ENCODE assay signal across 8 mouse cellular contexts in the genomic region with DNA sequence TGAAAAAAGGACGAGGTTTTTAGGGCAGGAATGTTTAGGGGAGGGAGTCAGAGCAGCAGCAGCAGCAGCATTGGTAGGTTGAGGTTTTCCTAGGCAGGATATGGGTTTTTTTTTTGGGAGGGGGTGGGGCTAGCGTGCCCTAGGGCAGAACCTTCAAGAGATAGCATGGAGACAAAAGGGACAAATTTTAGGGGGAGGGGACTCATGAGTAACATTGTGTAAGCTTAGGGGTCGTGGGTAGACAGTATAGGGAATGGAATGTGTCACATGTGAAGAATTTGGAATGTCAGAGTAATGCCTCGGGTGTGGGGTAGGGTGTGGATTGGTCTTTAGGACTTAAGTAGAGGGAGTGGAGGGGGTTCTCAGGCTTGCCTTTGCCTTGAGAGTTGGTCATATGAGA. TPM values are rescaled to one million over a fixed set of nuclear protein-coding genes. Genes with fewer than 3 reads are reported as not detected.
DNase-seq lines count a peak whose midpoint lies in the region; ATAC-seq and TF ChIP-seq lines count a peak whose summit lies in the region.

No protein-coding gene starts in this region.

- H3K27me3 ChIP-seq in heart, embryonic 16.5 days (ENCODE audit: control insufficient read depth, insufficient read depth, low read length): no peaks in the 10 kb centered on the region
- H3K27me3 ChIP-seq in ES-Bruce4 (ENCODE audit: control insufficient read depth, insufficient read depth, low read length, poor library complexity, severe bottlenecking): no peaks in the 10 kb centered on the region
- no peaks in the 10 kb centered on the region for H3K27me3 ChIP-seq in forebrain, embryonic 16.5 days (replicated peaks; ENCODE audit: control insufficient read depth, insufficient read depth, low read length)

- H3K4me1 ChIP-seq in heart, embryonic 16.5 days (ENCODE audit: control insufficient read depth, insufficient read depth, low read length): 0 out of 2 replicates have a peak, but pooled peaks cover 2% of the 10 kb centered on the region
- H3K4me1 ChIP-seq in ES-Bruce4 (ENCODE audit: control insufficient read depth, insufficient read depth, low read length): peaks cover under 1% of the 10 kb centered on the region
- H3K4me1 ChIP-seq in forebrain, embryonic 16.5 days (replicated peaks; ENCODE audit: control insufficient read depth, insufficient read depth, low read length): peaks cover 6% of the 10 kb centered on the region

- peak overlapping the region; percentile 57 for H3K4me3 ChIP-seq in heart, embryonic 16.5 days (ENCODE audit: low read length)
- peak overlapping the region; percentile 100 for H3K4me3 ChIP-seq in ES-Bruce4 (ENCODE audit: low read depth, low read length)
- peak overlapping the region; percentile 63 for H3K4me3 ChIP-seq in forebrain, embryonic 16.5 days (replicated peaks; ENCODE audit: low read length)
- H3K4me3 ChIP-seq in macrophage (ENCODE audit: inconsistent target): peak overlapping the region; percentile 67

- H3K79me2 ChIP-seq in macrophage (ENCODE audit: inconsistent target): peaks cover 14% of the 10 kb centered on the region; the same call in 1 of the 2 replicates

- peak overlapping the region; percentile 77 for H3K9ac ChIP-seq in heart, embryonic 16.5 days (ENCODE audit: low read length)
- peak overlapping the region; percentile 85 for H3K9ac ChIP-seq in ES-Bruce4 (ENCODE audit: low read depth, poor library complexity, severe bottlenecking)
- peak overlapping the region; percentile 66; the same call in 1 of the 2 replicates for H3K9ac ChIP-seq in forebrain, embryonic 16.5 days (replicated peaks; ENCODE audit: low read depth, low read length)

- peak overlapping the region; percentile 92 for H3K27ac ChIP-seq in heart, embryonic 16.5 days (ENCODE audit: low read length)
- H3K27ac ChIP-seq in ES-Bruce4 (ENCODE audit: insufficient read depth, low read length): peak overlapping the region; percentile 98
- no peak overlapping the region for H3K27ac ChIP-seq in forebrain, embryonic 16.5 days (ENCODE audit: low read length)
- peak overlapping the region; percentile 84; the same call in 1 of the 2 replicates for H3K27ac ChIP-seq in macrophage

- intact Hi-C loops in left cerebral cortex, postnatal 14 days (cut with DNase I): no loop called here

- no peak for TF ChIP-seq CTCF in ES-Bruce4 (IDR thresholded peaks at IDR 0.05; ENCODE audit: low read depth, low read length)

- ATAC-seq in heart, embryonic 16.5 days (replicated peaks; ENCODE audit: extremely low read depth, insufficient read depth, low FRiP score): no peak
- ATAC-seq in forebrain, embryonic 16.5 days: no peak
- no peak for ATAC-seq in activated CD4-positive, CD25-positive, alpha-beta regulatory T cell, adult 4 months

- peaks cover 11% of the 10 kb centered on the region for H3K36me3 ChIP-seq in heart, embryonic 16.5 days (ENCODE audit: control insufficient read depth, insufficient read depth)
- H3K36me3 ChIP-seq in ES-Bruce4 (ENCODE audit: control insufficient read depth, insufficient read depth, low read length, poor library complexity, severe bottlenecking) (no peaks in the 10 kb centered on the region; the same call in 1 of the 2 replicates), macrophage (ENCODE audit: inconsistent target) (no peaks in the 10 kb centered on the region)
- H3K36me3 ChIP-seq in forebrain, embryonic 16.5 days (ENCODE audit: control insufficient read depth, insufficient read depth): no peaks in the 10 kb centered on the region

- peak overlapping the region; percentile 75 for H3K4me2 ChIP-seq in heart, embryonic 16.5 days (ENCODE audit: low read depth, low read length)
- H3K4me2 ChIP-seq in forebrain, embryonic 16.5 days (ENCODE audit: low read length): peak overlapping the region; percentile 77

- DNase-seq in heart, adult 8-10 months (ENCODE audit: low spot score): no peak
- no peak for DNase-seq in left cerebral cortex, postnatal 14 days (ENCODE audit: low spot score in 2 of 2)
- DNase-seq in frontal cortex, postnatal 10 days (ENCODE audit: low spot score in 2 of 2): no peak

- H3K9me3 ChIP-seq in heart, embryonic 16.5 days (replicated peaks; ENCODE audit: control insufficient read depth, low read length): no peaks in the 10 kb centered on the region
- H3K9me3 ChIP-seq in ES-Bruce4 (replicated peaks; ENCODE audit: control insufficient read depth, insufficient read depth, low read length, poor library complexity, severe bottlenecking): no peaks in the 10 kb centered on the region
- no peaks in the 10 kb centered on the region for H3K9me3 ChIP-seq in forebrain, embryonic 16.5 days (ENCODE audit: control insufficient read depth, low read length)

- WGBS in heart, embryonic 16.5 days: 12% methylated on average over 4 of the region's 4 CpGs
- whole genome bisulfite sequencing in forebrain, embryonic 16.5 days: 27% methylated on average over 4 of the region's 4 CpGs
- WGBS in macrophage (ENCODE audit: missing documents): 26% methylated on average over 4 of the region's 4 CpGs

- no peak for TF ChIP-seq POLR2A in ES-Bruce4 (IDR thresholded peaks at IDR 0.05; ENCODE audit: insufficient read depth, low read length)

- TF ChIP-seq EP300 in ES-Bruce4 (IDR thresholded peaks at IDR 0.05; ENCODE audit: insufficient read depth, low read depth, low read length): no peak

RNA-seq across cellular contexts. Expression of gene Gm45208, which starts 0.6 kb away (rescaled TPM):
- not detected in 2 replicates for polyA plus RNA-seq in heart, embryonic 16.5 days (2015; fragmentation: Nextera tagmentation; extraction: Ambion mirVana)
- total RNA-seq in heart, adult 8-10 months (2022): not detected
- not detected in 2 replicates for polyA plus RNA-seq in ES-Bruce4 (2011; ENCODE audit: insufficient read depth, insufficient read length, low read depth, missing spikeins)
- 0.71 TPM in 1 of 2 replicates, not detected in the other for polyA plus RNA-seq in forebrain, embryonic 16.5 days (2015; fragmentation: Nextera tagmentation; extraction: Ambion mirVana)
- total RNA-seq in macrophage (2018; cell fraction: chromatin; rRNA removed): not detected
- under 1 TPM in 2 of 26 experiments, not detected in 24; 0.29 to 0.37 TPM for total RNA-seq in macrophage (2018; cell fraction: cytosol; rRNA removed)
- not detected for total RNA-seq in macrophage (2018; cell fraction: nucleus; rRNA removed)
- polyA plus RNA-seq in macrophage (2018): not detected in 3 replicates
- total RNA-seq in left cerebral cortex, postnatal 14 days (2021): not detected
- polyA plus RNA-seq in activated CD4-positive, CD25-positive, alpha-beta regulatory T cell, adult 4 months (2017; shearing (Covaris generic)): not detected

RNA-seq across cellular contexts. Expression of gene Praf2, which starts 5.5 kb away (rescaled TPM):
- 32.4 and 34.0 TPM in 2 replicates for polyA plus RNA-seq in heart, embryonic 16.5 days (2015; fragmentation: Nextera tagmentation; extraction: Ambion mirVana)
- total RNA-seq in heart, adult 8-10 months (2022): 1 to 10 TPM; 4.3 to 6.7 (median 5.7) TPM
- polyA plus RNA-seq in ES-Bruce4 (2011; ENCODE audit: insufficient read depth, insufficient read length, low read depth, missing spikeins): 53.8 and 67.7 TPM in 2 replicates
- 112 and 119 TPM in 2 replicates for polyA plus RNA-seq in forebrain, embryonic 16.5 days (2015; fragmentation: Nextera tagmentation; extraction: Ambion mirVana)
- total RNA-seq in macrophage (2018; cell fraction: chromatin; rRNA removed): 1 to 10 TPM in 3 of 26 experiments, under 1 TPM in 3, not detected in 20; 0.54 to 8.8 (median 0.99) TPM
- 10 to 100 TPM in 10 of 26 experiments, 1 to 10 TPM in 16; 5.8 to 13.0 (median 9.4) TPM for total RNA-seq in macrophage (2018; cell fraction: cytosol; rRNA removed)
- total RNA-seq in macrophage (2018; cell fraction: nucleus; rRNA removed): 1 to 10 TPM; 1.2 to 7.5 (median 2.4) TPM
- polyA plus RNA-seq in macrophage (2018): 7.2 to 12.3 TPM (median 7.3 TPM) in 3 replicates
- 100 to 1,000 TPM; 102 to 110 TPM for total RNA-seq in left cerebral cortex, postnatal 14 days (2021)
- polyA plus RNA-seq in activated CD4-positive, CD25-positive, alpha-beta regulatory T cell, adult 4 months (2017; shearing (Covaris generic)): 10 to 100 TPM; 34.0 to 36.1 TPM

RNA-seq across cellular contexts. Expression of gene Wdr45, which starts 8.6 kb away (rescaled TPM):
- 31.5 and 35.3 TPM in 2 replicates for polyA plus RNA-seq in heart, embryonic 16.5 days (2015; fragmentation: Nextera tagmentation; extraction: Ambion mirVana)
- total RNA-seq in heart, adult 8-10 months (2022): 10 to 100 TPM; 34.4 to 60.5 (median 46.7) TPM
- polyA plus RNA-seq in ES-Bruce4 (2011; ENCODE audit: insufficient read depth, insufficient read length, low read depth, missing spikeins) (44.6 and 56.8 TPM in 2 replicates), macrophage (2018) (9.5 to 25.3 TPM (median 21.1 TPM) in 3 replicates)
- 36.7 and 40.5 TPM in 2 replicates for polyA plus RNA-seq in forebrain, embryonic 16.5 days (2015; fragmentation: Nextera tagmentation; extraction: Ambion mirVana)
- 10 to 100 TPM in 24 of 26 experiments, 1 to 10 TPM in 2; 9.4 to 76.2 (median 31.1) TPM for total RNA-seq in macrophage (2018; cell fraction: chromatin; rRNA removed)
- total RNA-seq in macrophage (2018; cell fraction: cytosol; rRNA removed): 10 to 100 TPM in 23 of 26 experiments, 1 to 10 TPM in 3; 9.4 to 26.5 (median 13.8) TPM
- total RNA-seq in macrophage (2018; cell fraction: nucleus; rRNA removed): 10 to 100 TPM in 23 of 26 experiments, 1 to 10 TPM in 3; 6.8 to 45.1 (median 14.4) TPM
- 10 to 100 TPM; 44.9 to 53.6 TPM for total RNA-seq in left cerebral cortex, postnatal 14 days (2021)
- 10 to 100 TPM; 38.9 to 48.2 TPM for polyA plus RNA-seq in activated CD4-positive, CD25-positive, alpha-beta regulatory T cell, adult 4 months (2017; shearing (Covaris generic))

RNA-seq across cellular contexts. Expression of gene Gpkow, which starts 25.8 kb away (rescaled TPM):
- 33.2 and 33.5 TPM in 2 replicates for polyA plus RNA-seq in heart, embryonic 16.5 days (2015; fragmentation: Nextera tagmentation; extraction: Ambion mirVana)
- 10 to 100 TPM; 18.3 to 21.9 (median 21.3) TPM for total RNA-seq in heart, adult 8-10 months (2022)
- polyA plus RNA-seq in ES-Bruce4 (2011; ENCODE audit: insufficient read depth, insufficient read length, low read depth, missing spikeins) (14.7 and 17.1 TPM in 2 replicates), macrophage (2018) (27.4 to 38.3 TPM (median 28.0 TPM) in 3 replicates)
- polyA plus RNA-seq in forebrain, embryonic 16.5 days (2015; fragmentation: Nextera tagmentation; extraction: Ambion mirVana): 53.2 and 53.5 TPM in 2 replicates
- 10 to 100 TPM; 17.8 to 49.2 (median 31.2) TPM for total RNA-seq in macrophage (2018; cell fraction: chromatin; rRNA removed)
- total RNA-seq in macrophage (2018; cell fraction: cytosol; rRNA removed): 10 to 100 TPM; 24.2 to 34.3 (median 29.6) TPM
- total RNA-seq in macrophage (2018; cell fraction: nucleus; rRNA removed): 10 to 100 TPM; 17.6 to 41.0 (median 26.6) TPM
- 10 to 100 TPM; 33.7 to 34.6 TPM for total RNA-seq in left cerebral cortex, postnatal 14 days (2021)
- polyA plus RNA-seq in activated CD4-positive, CD25-positive, alpha-beta regulatory T cell, adult 4 months (2017; shearing (Covaris generic)): 10 to 100 TPM; 44.6 to 54.1 TPM

RNA-seq across cellular contexts. Expression of gene Ccdc120, which starts 28.0 kb away (rescaled TPM):
- 4.1 and 8.5 TPM in 2 replicates for polyA plus RNA-seq in heart, embryonic 16.5 days (2015; fragmentation: Nextera tagmentation; extraction: Ambion mirVana)
- 1 to 10 TPM in 1 of 4 experiments, under 1 TPM in 3; 0.37 to 1.0 (median 0.73) TPM for total RNA-seq in heart, adult 8-10 months (2022)
- polyA plus RNA-seq in ES-Bruce4 (2011; ENCODE audit: insufficient read depth, insufficient read length, low read depth, missing spikeins) (20.4 and 28.9 TPM in 2 replicates), macrophage (2018) (0.39 to 1.6 TPM (median 1.6 TPM) in 3 replicates)
- 50.0 and 64.2 TPM in 2 replicates for polyA plus RNA-seq in forebrain, embryonic 16.5 days (2015; fragmentation: Nextera tagmentation; extraction: Ambion mirVana)
- total RNA-seq in macrophage (2018; cell fraction: chromatin; rRNA removed): 10 to 100 TPM in 1 of 26 experiments, 1 to 10 TPM in 14, under 1 TPM in 7, not detected in 4; 0.16 to 10.8 (median 2.0) TPM
- 1 to 10 TPM in 9 of 26 experiments, under 1 TPM in 17; 0.19 to 3.0 (median 0.73) TPM for total RNA-seq in macrophage (2018; cell fraction: cytosol; rRNA removed)
- total RNA-seq in macrophage (2018; cell fraction: nucleus; rRNA removed): 1 to 10 TPM in 15 of 26 experiments, under 1 TPM in 9, not detected in 2; 0.17 to 9.1 (median 1.4) TPM
- 10 to 100 TPM; 23.1 to 23.8 TPM for total RNA-seq in left cerebral cortex, postnatal 14 days (2021)
- polyA plus RNA-seq in activated CD4-positive, CD25-positive, alpha-beta regulatory T cell, adult 4 months (2017; shearing (Covaris generic)): under 1 TPM in 1 of 2 experiments, not detected in 1; 0.20 TPM
